Mouse (Mus musculus) ES-E14 (cell line): ENCODE measurements around the gene Fam198a.

ENCODE experiments used
- CHD2 ChIP-seq: IDR thresholded peaks from 2 replicates; pipeline ENCODE4 v1.6.1; 2014; ENCODE audit warnings: mild to moderate bottlenecking, low read depth, low read length, inconsistent platforms
- HCFC1 ChIP-seq: IDR thresholded peaks from 2 replicates; pipeline ENCODE4 v1.6.1; 2012; ENCODE audit warnings: low read length, inconsistent platforms, borderline replicate concordance; ENCODE audit not compliant: insufficient read depth
- ZNF384 ChIP-seq: IDR thresholded peaks from 2 replicates; pipeline ENCODE4 v1.6.1; 2012; ENCODE audit warnings: low read depth, low read length, inconsistent platforms

DNA sequence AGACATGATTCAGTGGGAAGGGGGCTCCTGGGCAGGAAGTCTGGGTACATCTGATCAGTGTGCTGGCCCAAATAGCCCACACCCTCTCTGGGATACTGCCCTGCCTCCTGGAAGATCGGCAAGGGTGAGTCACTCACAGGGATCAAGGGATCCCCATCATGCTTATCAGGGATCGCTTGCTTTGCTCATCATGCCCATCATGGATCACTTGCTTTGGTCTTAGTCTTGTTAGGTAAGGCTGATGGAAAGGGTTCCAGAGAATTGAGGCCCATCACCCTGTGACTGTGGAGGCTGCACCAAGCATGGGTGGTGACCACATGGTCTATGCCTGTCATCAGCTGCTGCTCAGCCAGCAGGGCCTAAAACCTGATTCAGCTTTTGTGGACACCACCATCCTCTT is 24.5 kb downstream of the Fam198a start:
- TF ChIP-seq ZNF384 (no peak), CHD2 (no peak), HCFC1 (no peak)
